Mouse (Mus musculus) embryonic fibroblast, embryonic 13.5 days (primary cell): ENCODE measurements at regions not wholly inside any gene's neighbourhood (a gene's known extent, or its start where the extent isn't known, plus 50 kb on each side); places are given as distances from the start of the nearest gene placed in this dataset.

Experiments used
- H3K27ac ChIP-seq: 2 replicates; pipeline ENCODE4 v1.5.1; 2012; ENCODE audit warnings: low read length, control low read depth, inconsistent platforms; ENCODE audit not compliant: insufficient read depth
- H3K4me1 ChIP-seq: 2 replicates; pipeline ENCODE4 v1.6.1; 2011; ENCODE audit warnings: low read length; ENCODE audit not compliant: control insufficient read depth, insufficient read depth
- H3K4me3 ChIP-seq: 2 replicates; pipeline ENCODE4 v1.5.1; 2011; ENCODE audit warnings: mild to moderate bottlenecking, control low read depth, low read length; ENCODE audit not compliant: insufficient read depth
- CTCF ChIP-seq: IDR thresholded peaks from 2 replicates; pipeline ENCODE4 v1.5.1; 2011; ENCODE audit warnings: mild to moderate bottlenecking, control low read depth, low read length, moderate library complexity, borderline replicate concordance; ENCODE audit not compliant: insufficient read depth
- POLR2A ChIP-seq: IDR thresholded peaks from 2 replicates; pipeline ENCODE4 v1.6.1; 2011; ENCODE audit warnings: low read depth, mild to moderate bottlenecking, control low read depth, low read length, moderate library complexity

- H3K4me1 ChIP-seq = no peaks in the 10 kb centered on the region
- no peak overlapping the region for H3K4me3 ChIP-seq
- no peak overlapping the region for H3K27ac ChIP-seq
- TF ChIP-seq POLR2A (0 out of 2 replicates have a peak, but pooled peaks have one; percentile 6), CTCF (no peak)
Observed at GRCm38 (mm10) chr4:3089567-3090377, 77.3 kb upstream of the Vmn1r2 start.

- no peaks in the 10 kb centered on the region for H3K4me1 ChIP-seq
- peak; percentile 11; the same call in 1 of the 2 replicates for TF ChIP-seq CTCF
- 0 out of 2 replicates have a peak, but pooled peaks have one; percentile 11 for TF ChIP-seq POLR2A
- H3K4me3 ChIP-seq = no peak overlapping the region
- no peak overlapping the region for H3K27ac ChIP-seq
Observed at GRCm38 (mm10) chr4:3090378-3090735, 76.8 kb upstream of the Vmn1r2 start.

- no peak overlapping the region for H3K4me3 ChIP-seq
- H3K4me1 ChIP-seq = no peaks in the 10 kb centered on the region
- no peak overlapping the region for H3K27ac ChIP-seq
- TF ChIP-seq POLR2A (no peak), CTCF (no peak)
Observed at GRCm38 (mm10) chr4:3090742-3091141, 76.4 kb upstream of the Vmn1r2 start.
